Mouse (Mus musculus) cerebellum, postnatal 36 days (tissue): ENCODE measurements around the gene Crlf1.

ENCODE experiments used
- DNase-seq, 2 experiments: peaks; one replicate each; pipeline ENCODE4 v3.0.0; 2021 to 2022; ENCODE audit warnings: mixed read lengths in 2 of 2

Crlf1 gene

DNA sequence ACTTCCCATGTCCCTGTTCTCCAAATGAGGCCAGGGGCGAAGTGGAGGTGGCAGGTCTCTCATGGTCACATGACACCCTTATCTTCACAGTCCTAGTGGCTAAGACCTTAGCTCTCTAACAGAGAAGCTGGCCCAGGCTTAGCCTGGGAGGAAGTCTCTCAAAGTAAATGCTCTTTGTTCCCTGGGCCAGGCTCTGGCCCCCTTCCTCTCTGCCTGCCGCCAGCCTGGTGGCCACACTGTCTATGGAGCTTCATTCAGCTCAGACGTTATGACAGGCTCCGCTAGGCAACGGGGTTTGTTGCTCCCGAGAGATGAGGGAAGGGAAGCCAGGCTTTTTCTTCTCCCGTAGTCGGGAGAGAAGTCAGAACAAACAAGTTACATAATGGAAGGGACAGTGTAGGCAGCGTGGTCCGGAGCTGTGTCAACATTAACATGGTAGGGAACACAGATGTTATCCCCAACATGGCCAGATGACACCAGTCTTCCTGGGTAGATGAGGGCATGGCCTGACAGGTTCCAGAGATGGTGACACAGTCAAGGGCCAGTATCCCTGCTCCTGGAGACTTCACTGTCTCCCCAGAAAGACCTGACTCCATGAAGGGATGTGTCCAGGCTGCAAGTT is 23.6 kb upstream of the Crlf1 start:
- no peak for DNase-seq

- no peak for DNase-seq
Observed at GRCm38 (mm10) chr8:70469938-70470337, 23.0 kb upstream of the Crlf1 start.

DNA sequence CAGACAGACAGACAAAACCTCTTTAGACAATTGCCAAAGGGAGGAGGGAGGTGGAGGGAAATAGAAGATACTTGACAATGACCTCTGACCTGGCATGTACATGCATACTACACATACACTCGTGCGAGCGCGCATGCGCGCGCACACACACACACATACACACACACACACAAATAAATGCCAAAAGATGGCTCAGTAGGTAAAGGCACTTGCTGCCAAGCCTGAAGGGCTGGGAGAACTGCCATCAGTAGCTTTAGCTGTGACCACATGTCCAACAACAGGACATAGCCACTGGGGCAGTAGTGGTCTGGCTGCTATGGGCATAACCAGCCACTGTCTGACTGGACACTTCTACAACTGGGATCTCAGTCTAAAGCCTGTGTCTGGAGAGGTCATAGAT is 21.1 kb upstream of the Crlf1 start:
- peak; percentile 65 to 67 for DNase-seq

DNA sequence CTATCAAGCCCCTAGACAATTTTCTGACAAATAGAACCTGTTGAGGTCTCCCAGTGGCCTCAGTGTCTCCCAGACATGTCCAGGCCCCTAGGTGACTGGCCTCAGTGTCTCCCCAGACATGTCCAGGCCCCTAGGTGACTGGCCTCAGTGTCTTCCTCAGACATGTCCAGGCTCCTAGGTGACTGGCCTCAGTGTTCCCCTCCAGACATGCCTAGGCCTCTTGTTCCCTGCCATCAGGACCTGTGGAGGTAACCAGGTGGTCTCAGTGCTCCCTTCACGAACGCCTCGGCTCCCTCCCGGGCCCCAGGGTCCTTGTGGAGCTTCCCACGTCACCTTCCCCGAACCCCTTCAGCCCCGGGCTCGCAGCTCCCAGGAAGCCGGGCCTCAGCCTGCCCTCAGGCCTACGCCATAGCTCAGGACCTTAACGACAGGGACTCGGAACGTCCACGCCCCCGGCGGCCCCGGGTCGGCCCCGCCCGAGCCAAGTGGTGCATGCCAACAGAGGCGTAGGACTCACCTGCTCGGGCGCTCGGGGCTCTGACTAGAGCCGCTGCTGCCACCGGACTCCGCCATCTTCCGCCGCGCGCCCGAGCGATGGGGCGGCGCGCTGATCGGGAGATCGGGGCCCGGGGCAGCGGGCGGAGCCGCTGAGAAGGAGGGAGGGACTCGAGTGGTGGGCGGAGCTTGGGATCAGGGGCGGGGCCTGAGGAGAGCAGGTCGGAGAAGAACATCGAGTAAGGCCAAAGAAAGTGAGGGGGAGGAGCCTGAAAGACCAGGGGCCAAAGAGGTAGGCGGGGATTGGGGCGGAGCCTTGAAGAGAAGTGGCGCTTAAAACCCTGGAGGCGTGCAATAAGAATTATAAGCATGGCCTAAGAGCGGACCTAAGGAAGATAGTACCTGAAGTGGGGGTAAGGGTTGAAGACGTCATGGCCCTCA is 16.4 kb upstream of the Crlf1 start, which contains the start of gene Klhl26:
TSS of gene Klhl26 (minus strand) at position 636 of the 936 bp plus-strand sequence.
- peak; percentile 95 for DNase-seq

- no peak for DNase-seq
Observed at GRCm38 (mm10) chr8:70477269-70477982, 15.5 kb upstream of the Crlf1 start.

GRCm38 (mm10) chr8:70481908-70482307 is 11.1 kb upstream of the Crlf1 start:
- no peak for DNase-seq

- no peak for DNase-seq
Observed at GRCm38 (mm10) chr8:70482943-70483342, 10.0 kb upstream of the Crlf1 start.

DNA sequence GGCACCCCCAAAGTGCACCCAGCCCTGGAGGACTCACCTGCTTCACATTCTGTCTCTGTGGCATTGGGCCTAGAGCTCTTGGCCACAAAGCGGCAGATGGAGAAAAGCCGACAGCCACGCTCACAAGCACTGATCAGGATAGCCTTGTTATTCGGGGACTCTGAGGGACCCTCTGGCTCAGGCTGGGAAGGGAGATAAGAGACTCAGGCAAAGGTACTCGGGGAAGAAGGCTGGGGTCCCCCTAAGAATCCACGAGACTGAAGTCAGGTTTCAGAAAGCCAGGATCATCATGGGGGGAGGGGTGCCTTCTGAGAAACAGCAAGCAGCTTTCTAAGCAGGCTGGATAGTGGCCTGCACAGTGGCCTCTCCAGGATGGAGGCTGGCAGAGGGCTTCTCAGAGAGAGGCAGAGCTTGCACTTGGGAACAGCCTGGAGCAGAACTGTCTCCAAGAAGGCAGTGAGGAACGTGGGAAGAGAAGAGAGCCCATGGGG is 6.7 kb upstream of the Crlf1 start:
- peak; percentile 66 to 69 for DNase-seq

GRCm38 (mm10) chr8:70486941-70487520 is 5.9 kb upstream of the Crlf1 start, which contains the start of gene Tmem59l:
TSS of gene Tmem59l (minus strand) at chr8:70487358.
- peak; percentile 77 to 81 for DNase-seq

GRCm38 (mm10) chr8:70487993-70488796 is 4.8 kb upstream of the Crlf1 start:
- peak in 1 of 2 experiments; percentile 52 for DNase-seq

DNA sequence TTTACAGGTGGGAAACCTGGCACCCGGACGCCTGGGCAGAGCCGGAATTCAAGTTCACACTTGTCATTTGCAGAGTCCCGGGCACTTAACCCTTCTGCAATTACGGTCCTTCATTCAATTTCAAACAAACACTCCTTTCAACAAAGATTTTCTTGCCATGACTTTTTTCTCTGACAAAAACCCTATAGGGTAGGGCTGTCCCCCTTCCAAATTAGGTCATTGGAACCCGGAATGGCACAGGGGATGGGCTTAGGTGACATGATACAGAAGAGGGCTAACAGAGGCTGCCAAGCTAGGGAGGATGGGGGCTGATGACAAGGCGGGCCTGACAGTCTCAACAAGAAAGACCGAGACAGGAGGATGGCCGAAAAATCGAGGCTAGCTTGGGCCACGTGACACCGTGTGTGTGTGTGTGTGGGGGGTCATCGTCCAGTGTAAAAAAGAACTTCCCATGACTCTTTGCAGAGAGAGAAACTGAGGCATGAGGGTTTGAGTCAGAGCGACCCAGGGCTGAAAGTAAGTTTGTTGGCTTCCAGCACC is 4.0 kb upstream of the Crlf1 start:
- no peak for DNase-seq

DNA sequence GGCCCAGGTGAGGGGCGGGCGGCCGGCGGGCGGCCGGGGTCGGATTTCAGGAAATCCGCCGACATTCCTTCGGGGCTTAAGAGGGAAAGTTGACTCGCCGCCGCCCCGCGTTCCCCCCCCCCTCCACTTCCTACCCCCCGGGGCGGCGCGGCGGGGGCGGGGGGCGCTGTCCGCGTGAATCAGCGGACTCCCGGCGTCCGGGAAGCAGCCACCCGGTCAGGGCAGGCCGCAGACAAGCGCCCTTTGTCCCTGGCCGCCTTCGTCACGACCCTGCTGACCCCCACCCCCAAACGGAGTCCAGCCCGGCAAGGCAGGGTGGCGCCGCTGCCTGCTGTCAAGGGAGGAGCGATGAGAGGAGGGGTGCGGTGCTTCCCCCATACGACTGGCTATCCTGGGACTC is 3.4 kb upstream of the Crlf1 start:
- DNase-seq, result no peak

GRCm38 (mm10) chr8:70490061-70490879 is 2.7 kb upstream of the Crlf1 start:
- no peak for DNase-seq

DNA sequence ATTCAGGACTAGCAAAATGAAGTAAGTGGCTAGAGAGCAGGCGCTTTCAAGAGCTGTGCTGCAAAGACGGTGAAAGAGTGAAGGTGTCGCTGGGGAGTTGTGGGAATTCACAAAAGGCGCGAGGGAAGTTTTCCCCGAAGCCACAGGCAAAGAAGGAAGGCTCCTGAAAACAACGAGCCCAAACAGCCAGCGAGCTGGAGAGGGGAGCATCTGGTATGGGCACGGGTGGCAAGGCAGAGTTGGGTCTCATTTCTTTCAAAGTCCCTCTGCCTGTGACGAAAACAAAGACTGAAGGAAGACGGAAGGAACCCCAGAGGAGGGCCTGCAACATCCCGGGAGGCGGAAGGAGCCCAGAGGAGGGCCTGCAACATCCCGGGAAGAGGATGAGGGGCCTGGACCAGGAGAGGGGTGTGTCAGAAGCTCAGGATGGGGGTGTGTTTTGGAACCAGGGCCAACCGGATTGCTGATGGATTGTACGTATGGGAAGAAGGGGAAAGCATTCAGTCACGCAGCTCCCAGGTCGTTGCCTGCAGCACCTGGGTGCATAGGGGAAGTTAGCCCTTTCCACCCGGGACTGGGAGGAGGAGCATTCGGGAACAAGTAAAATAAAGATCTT is 2.0 kb upstream of the Crlf1 start:
- DNase-seq, result no peak

- no peak for DNase-seq
Observed at GRCm38 (mm10) chr8:70493692-70494415, 896 bp downstream of the Crlf1 start.

DNA sequence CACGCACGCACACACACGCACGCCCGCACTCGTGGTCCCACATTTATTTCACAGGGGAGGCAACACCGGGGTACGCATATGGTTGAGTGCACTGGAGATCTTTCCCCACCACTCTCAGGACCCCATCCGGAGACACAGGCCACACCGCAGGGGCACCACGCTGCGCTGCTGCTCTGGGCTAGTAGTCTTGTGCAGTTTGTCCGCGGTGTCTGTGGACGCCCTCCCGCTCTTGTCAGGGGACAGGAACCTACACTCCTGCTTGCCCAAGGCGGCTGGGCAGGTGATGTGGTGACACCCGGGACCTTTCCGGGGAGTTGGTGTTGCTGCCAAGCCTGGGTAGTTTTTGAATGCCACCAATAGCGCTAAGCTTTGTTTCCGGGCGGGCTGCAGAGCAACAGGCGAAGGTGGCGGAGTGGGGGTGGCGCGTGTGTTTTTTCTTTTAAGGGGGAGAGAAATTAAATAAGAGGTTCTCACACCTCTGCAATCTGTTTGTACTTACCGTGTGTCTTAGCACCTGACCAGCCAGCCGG is 1.5 kb downstream of the Crlf1 start:
- no peak for DNase-seq

GRCm38 (mm10) chr8:70495001-70495770 is 2.2 kb downstream of the Crlf1 start:
- no peak for DNase-seq

- no peak for DNase-seq
Observed at GRCm38 (mm10) chr8:70495771-70496062, 2.8 kb downstream of the Crlf1 start.
